Mouse (Mus musculus): ENCODE measurements around the gene Tnni2. TPM values are rescaled to one million over a fixed set of nuclear protein-coding genes. Genes with fewer than 3 reads are reported as not detected.

The Tnni2 gene
- polyA plus RNA-seq, 2 experiments = 134 to 156 TPM

- no peak overlapping the region for H3K9ac ChIP-seq (ENCODE audit: low read depth, low read length, severe bottlenecking)
- 87% methylated on average over 5 of the region's 5 CpGs for WGBS
- no peaks in the 10 kb centered on the region for H3K9me3 ChIP-seq (ENCODE audit: control insufficient read depth, low read length)
- no peaks in the 10 kb centered on the region for H3K27me3 ChIP-seq (ENCODE audit: control insufficient read depth, insufficient read depth, low read length)
- peaks cover 19% of the 10 kb centered on the region for H3K4me1 ChIP-seq (ENCODE audit: control insufficient read depth, insufficient read depth, low read length)
- H3K36me3 ChIP-seq (ENCODE audit: control insufficient read depth, insufficient read depth, low read length) = no peaks in the 10 kb centered on the region
- DNase-seq (ENCODE audit: low spot score) = no peak
- H3K4me3 ChIP-seq (replicated peaks; ENCODE audit: low read length) = no peak overlapping the region
- TF ChIP-seq POLR2A (IDR thresholded peaks at IDR 0.05; ENCODE audit: borderline replicate concordance, extremely low read depth, insufficient read depth, insufficient read length) = no peak
- no peak overlapping the region for H3K27ac ChIP-seq (replicated peaks; ENCODE audit: low read depth, low read length)
- no peak for ATAC-seq (ENCODE audit: low FRiP score, low read depth)
- no peak overlapping the region for H3K4me2 ChIP-seq (replicated peaks; ENCODE audit: low read depth, low read length, severe bottlenecking)
Observed at GRCm38 (mm10) chr7:142443474-142443873, 1.9 kb downstream of the Tnni2 start.

GRCm38 (mm10) chr7:142444171-142444570 is 2.6 kb downstream of the Tnni2 start:
- DNase-seq (ENCODE audit: low spot score) = no peak
- Histone ChIP-seq H3K4me1 (ENCODE audit: control insufficient read depth, insufficient read depth, low read length) (peaks cover 19% of the 10 kb centered on the region), H3K4me3 (replicated peaks; ENCODE audit: low read length) (no peak overlapping the region), H3K9me3 (ENCODE audit: control insufficient read depth, low read length) (no peaks in the 10 kb centered on the region), H3K4me2 (replicated peaks; ENCODE audit: low read depth, low read length, severe bottlenecking) (no peak overlapping the region), H3K9ac (ENCODE audit: low read depth, low read length, severe bottlenecking) (no peak overlapping the region), H3K27ac (replicated peaks; ENCODE audit: low read depth, low read length) (no peak overlapping the region), H3K36me3 (ENCODE audit: control insufficient read depth, insufficient read depth, low read length) (no peaks in the 10 kb centered on the region), H3K27me3 (ENCODE audit: control insufficient read depth, insufficient read depth, low read length) (no peaks in the 10 kb centered on the region)
- no peak for ATAC-seq (ENCODE audit: low FRiP score, low read depth)
- TF ChIP-seq POLR2A (IDR thresholded peaks at IDR 0.05; ENCODE audit: borderline replicate concordance, extremely low read depth, insufficient read depth, insufficient read length) = no peak
- WGBS = 94% methylated on average over 6 of the region's 6 CpGs

DNA sequence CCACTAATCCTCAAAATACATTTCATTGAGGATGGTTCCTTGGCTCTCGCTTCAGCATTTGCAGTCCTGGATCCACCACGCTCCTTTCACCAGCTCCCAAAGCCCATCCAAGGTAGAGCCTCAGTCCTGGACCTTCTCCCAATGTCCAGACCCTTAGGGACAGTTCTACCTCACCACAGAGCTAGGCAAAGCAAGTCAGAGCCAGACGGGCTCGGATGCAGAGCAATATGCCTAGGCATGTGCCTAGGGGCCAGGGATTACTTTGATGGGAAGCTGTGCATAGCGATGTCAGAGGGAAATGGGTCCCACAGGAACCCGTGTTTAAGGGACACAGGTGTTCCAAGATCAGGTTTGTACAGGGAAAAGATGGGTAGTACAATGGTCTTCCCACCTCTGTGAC is 3.7 kb downstream of the Tnni2 start:
- no peaks in the 10 kb centered on the region for H3K36me3 ChIP-seq (ENCODE audit: control insufficient read depth, insufficient read depth, low read length)
- no peak overlapping the region for H3K27ac ChIP-seq (replicated peaks; ENCODE audit: low read depth, low read length)
- H3K4me3 ChIP-seq (replicated peaks; ENCODE audit: low read length) = no peak overlapping the region
- peaks cover 19% of the 10 kb centered on the region for H3K4me1 ChIP-seq (ENCODE audit: control insufficient read depth, insufficient read depth, low read length)
- H3K9me3 ChIP-seq (ENCODE audit: control insufficient read depth, low read length) = no peaks in the 10 kb centered on the region
- DNase-seq (ENCODE audit: low spot score) = no peak
- TF ChIP-seq POLR2A (IDR thresholded peaks at IDR 0.05; ENCODE audit: borderline replicate concordance, extremely low read depth, insufficient read depth, insufficient read length) = no peak
- H3K27me3 ChIP-seq (ENCODE audit: control insufficient read depth, insufficient read depth, low read length) = no peaks in the 10 kb centered on the region
- no peak for ATAC-seq (ENCODE audit: low FRiP score, low read depth)
- no peak overlapping the region for H3K4me2 ChIP-seq (replicated peaks; ENCODE audit: low read depth, low read length, severe bottlenecking)
- H3K9ac ChIP-seq (ENCODE audit: low read depth, low read length, severe bottlenecking) = no peak overlapping the region
- 74% methylated on average over 6 of the region's 6 CpGs for WGBS

- Histone ChIP-seq H3K27me3 (ENCODE audit: control insufficient read depth, insufficient read depth, low read length) (no peaks in the 10 kb centered on the region), H3K4me3 (replicated peaks; ENCODE audit: low read length) (no peak overlapping the region), H3K4me1 (ENCODE audit: control insufficient read depth, insufficient read depth, low read length) (peaks cover 10% of the 10 kb centered on the region), H3K4me2 (replicated peaks; ENCODE audit: low read depth, low read length, severe bottlenecking) (no peak overlapping the region), H3K9me3 (ENCODE audit: control insufficient read depth, low read length) (no peaks in the 10 kb centered on the region), H3K36me3 (ENCODE audit: control insufficient read depth, insufficient read depth, low read length) (no peaks in the 10 kb centered on the region), H3K27ac (replicated peaks; ENCODE audit: low read depth, low read length) (no peak overlapping the region), H3K9ac (ENCODE audit: low read depth, low read length, severe bottlenecking) (no peak overlapping the region)
- no peak for TF ChIP-seq POLR2A (IDR thresholded peaks at IDR 0.05; ENCODE audit: borderline replicate concordance, extremely low read depth, insufficient read depth, insufficient read length)
- ATAC-seq (ENCODE audit: low FRiP score, low read depth) (no peak), DNase-seq (ENCODE audit: low spot score) (no peak)
- 85% methylated on average over 4 of the region's 4 CpGs for WGBS
Observed at GRCm38 (mm10) chr7:142446264-142446663, 4.7 kb downstream of the Tnni2 start.

DNA sequence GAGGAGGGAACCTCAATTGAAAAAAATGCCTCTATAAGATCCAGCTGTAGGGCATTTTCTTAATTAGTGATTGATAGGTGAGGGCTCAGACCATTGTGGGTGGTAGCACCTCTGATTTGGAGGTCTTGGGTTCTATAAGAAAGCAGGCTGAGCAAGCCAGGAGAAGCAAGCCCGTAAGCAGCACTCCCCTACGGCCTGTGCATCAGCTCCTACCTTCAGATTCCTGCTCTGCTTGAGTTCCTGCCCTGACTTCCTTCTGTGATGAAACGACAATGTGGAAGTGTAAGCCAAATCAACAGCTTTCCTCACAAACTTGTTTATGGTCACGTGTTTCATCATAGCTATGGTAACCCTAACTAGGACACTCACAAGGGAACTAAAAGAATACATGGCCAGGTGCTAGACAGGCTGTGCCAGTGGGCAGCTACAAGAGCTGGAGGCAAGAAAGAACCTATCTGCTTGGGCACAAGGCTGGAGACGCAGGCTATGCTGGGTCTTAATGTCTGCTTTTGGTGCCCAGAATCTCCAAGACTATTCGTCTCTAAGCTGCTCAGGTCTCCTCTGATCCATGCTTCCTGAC is 7.5 kb downstream of the Tnni2 start:
- TF ChIP-seq POLR2A (IDR thresholded peaks at IDR 0.05; ENCODE audit: borderline replicate concordance, extremely low read depth, insufficient read depth, insufficient read length) = no peak
- WGBS = 74% methylated on average over 6 of the region's 6 CpGs
- Histone ChIP-seq H3K4me2 (replicated peaks; ENCODE audit: low read depth, low read length, severe bottlenecking) (no peak overlapping the region), H3K9me3 (ENCODE audit: control insufficient read depth, low read length) (no peaks in the 10 kb centered on the region), H3K27me3 (ENCODE audit: control insufficient read depth, insufficient read depth, low read length) (no peaks in the 10 kb centered on the region), H3K9ac (ENCODE audit: low read depth, low read length, severe bottlenecking) (no peak overlapping the region), H3K27ac (replicated peaks; ENCODE audit: low read depth, low read length) (no peak overlapping the region), H3K4me1 (ENCODE audit: control insufficient read depth, insufficient read depth, low read length) (peaks cover under 1% of the 10 kb centered on the region; the same call in 1 of the 2 replicates), H3K36me3 (ENCODE audit: control insufficient read depth, insufficient read depth, low read length) (no peaks in the 10 kb centered on the region), H3K4me3 (replicated peaks; ENCODE audit: low read length) (no peak overlapping the region)
- DNase-seq (ENCODE audit: low spot score) (no peak), ATAC-seq (ENCODE audit: low FRiP score, low read depth) (no peak)

GRCm38 (mm10) chr7:142454706-142455105 is 13.1 kb downstream of the Tnni2 start:
- TF ChIP-seq POLR2A (IDR thresholded peaks at IDR 0.05; ENCODE audit: borderline replicate concordance, extremely low read depth, insufficient read depth, insufficient read length) = no peak
- Histone ChIP-seq H3K4me2 (replicated peaks; ENCODE audit: low read depth, low read length, severe bottlenecking) (no peak overlapping the region), H3K36me3 (ENCODE audit: control insufficient read depth, insufficient read depth, low read length) (no peaks in the 10 kb centered on the region), H3K27me3 (ENCODE audit: control insufficient read depth, insufficient read depth, low read length) (no peaks in the 10 kb centered on the region), H3K4me1 (ENCODE audit: control insufficient read depth, insufficient read depth, low read length) (peaks cover 42% of the 10 kb centered on the region), H3K4me3 (replicated peaks; ENCODE audit: low read length) (no peak overlapping the region), H3K27ac (replicated peaks; ENCODE audit: low read depth, low read length) (peak overlapping the region; percentile 78), H3K9me3 (ENCODE audit: control insufficient read depth, low read length) (no peaks in the 10 kb centered on the region), H3K9ac (ENCODE audit: low read depth, low read length, severe bottlenecking) (no peak overlapping the region)
- WGBS = 47% methylated on average over 1 of the region's 1 CpGs
- DNase-seq (ENCODE audit: low spot score) (no peak), ATAC-seq (ENCODE audit: low FRiP score, low read depth) (no peak)
